Mouse (Mus musculus) spleen, adult 2 months (tissue): ENCODE measurements around the gene Zdhhc17. TPM values are rescaled to one million over a fixed set of nuclear protein-coding genes. Genes with fewer than 3 reads are reported as not detected.

ENCODE experiments used
- DNase-seq, 2 experiments: peaks; one replicate each; pipeline versions ENCODE4 v3.0.0 to v3.0.0-alpha.2; 2012 to 2021; ENCODE audit warnings: low spot score in 2 of 2, low read depth in 1 of 2
- H3K27ac ChIP-seq: fragments of 200-500 bp; 2 replicates; pipeline ENCODE4 v1.5.1; 2012; ENCODE audit warnings: low read length, inconsistent platforms; ENCODE audit not compliant: insufficient read depth
- H3K27me3 ChIP-seq: fragments of 200-500 bp; 2 replicates; pipeline ENCODE4 v1.6.1; 2012; ENCODE audit warnings: mild to moderate bottlenecking, moderate library complexity, low read length, inconsistent platforms; ENCODE audit not compliant: control insufficient read depth, insufficient read depth
- H3K36me3 ChIP-seq: fragments of 200-500 bp; 2 replicates; pipeline ENCODE4 v1.6.1; 2012; ENCODE audit warnings: mild to moderate bottlenecking, low read length, inconsistent platforms; ENCODE audit not compliant: control insufficient read depth, insufficient read depth
- H3K4me1 ChIP-seq: fragments of 200-500 bp; 2 replicates; pipeline ENCODE4 v1.6.1; 2011; ENCODE audit warnings: inconsistent platforms; ENCODE audit not compliant: control insufficient read depth, insufficient read depth, insufficient read length
- H3K4me3 ChIP-seq: fragments of 200-500 bp; 2 replicates; pipeline ENCODE4 v1.5.1; 2011; ENCODE audit warnings: mild to moderate bottlenecking, inconsistent platforms; ENCODE audit not compliant: insufficient read depth, insufficient read length; ENCODE audit errors: extremely low read depth
- CTCF ChIP-seq: fragments of 200-500 bp; IDR thresholded peaks from 2 replicates; pipeline ENCODE4 v1.5.1; 2011; ENCODE audit warnings: mild to moderate bottlenecking, inconsistent platforms; ENCODE audit not compliant: insufficient read depth, insufficient read length, insufficient replicate concordance; ENCODE audit errors: extremely low read depth
- POLR2A ChIP-seq: fragments of 200-500 bp; IDR thresholded peaks from 2 replicates; pipeline ENCODE4 v1.6.1; 2011; ENCODE audit warnings: low read depth, low read length, inconsistent platforms
- WGBS: fragments of 180-500 bp; shearing (Covaris S2); methylation state at CpG from one replicate; pipeline ENCODE4 v1.1.7; 2018; 5-methylcytosine and 5-hydroxymethylcytosine counted together
- polyA plus RNA-seq: library from polyadenylated mRNA; depleted of rRNA; stranded (reverse); fragments of >200 nt; gene quantifications from 2 replicates; pipeline ENCODE4 v1.2.3, GENCODE M21; 2012

The Zdhhc17 gene
- polyA plus RNA-seq, 1 experiment = 16.9 TPM

DNA sequence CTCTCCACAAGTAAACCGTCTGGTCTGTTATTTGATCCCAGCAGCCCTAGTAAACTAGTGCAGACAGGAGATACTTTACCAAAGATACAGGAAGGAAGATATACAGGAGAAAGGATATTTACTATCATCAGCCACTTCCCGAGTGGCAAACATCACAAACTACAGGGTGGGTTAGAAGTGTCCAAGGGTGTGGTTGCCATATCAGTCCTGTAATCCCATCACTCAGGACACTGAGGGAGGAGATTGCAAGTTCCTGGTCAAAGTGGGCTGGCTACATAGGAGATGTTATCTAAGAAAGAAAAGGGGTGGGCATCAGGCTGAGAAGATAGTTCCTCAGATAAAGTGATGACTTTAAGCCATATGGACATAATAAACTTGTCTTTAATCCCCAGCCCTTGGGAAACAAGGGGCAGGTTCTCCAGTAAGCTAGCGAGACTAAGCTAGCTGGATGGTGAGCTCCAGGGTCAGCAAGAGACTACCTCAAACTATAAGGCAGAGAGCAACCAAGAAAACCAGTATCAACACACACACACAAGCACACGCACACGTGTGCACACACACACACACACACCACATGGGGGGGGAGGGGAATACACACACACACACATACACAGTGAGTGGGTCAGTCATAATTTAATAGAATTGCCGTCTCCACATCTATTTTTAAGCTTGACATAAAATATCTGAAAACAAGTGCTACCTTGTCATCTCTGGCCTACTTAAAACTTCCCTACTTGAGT, 18.5 kb downstream of the Zdhhc17 start:
- TF ChIP-seq POLR2A (no peak), CTCF (no peak)
- Histone ChIP-seq H3K4me3 (no peak overlapping the region), H3K36me3 (no peaks in the 10 kb centered on the region), H3K4me1 (no peaks in the 10 kb centered on the region; the same call in none of the 2 replicates), H3K27ac (no peak overlapping the region), H3K27me3 (no peaks in the 10 kb centered on the region)
- WGBS = 77% methylated on average over 6 of the region's 6 CpGs
- DNase-seq = no peak

DNA sequence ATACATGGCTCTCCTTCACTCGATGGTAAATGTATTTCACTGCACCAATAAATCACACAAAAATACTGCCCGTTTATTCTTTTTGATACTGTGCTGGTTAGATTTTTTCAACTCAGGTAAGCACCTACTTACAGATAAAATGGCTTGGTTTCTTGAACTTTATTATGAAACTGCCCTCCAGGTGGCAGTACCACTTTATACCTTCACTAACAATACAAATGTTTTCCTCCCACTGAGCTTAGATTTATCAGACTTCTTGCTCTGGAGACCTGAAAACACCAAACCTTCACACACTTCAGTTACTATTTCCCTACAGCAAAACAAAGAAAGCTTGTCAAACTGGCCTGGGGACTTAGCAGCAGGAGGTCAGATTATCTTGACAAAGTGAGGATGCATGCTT, 20.2 kb downstream of the Zdhhc17 start:
- Histone ChIP-seq H3K4me3 (no peak overlapping the region), H3K36me3 (no peaks in the 10 kb centered on the region), H3K27ac (no peak overlapping the region), H3K4me1 (no peaks in the 10 kb centered on the region; the same call in 1 of the 2 replicates), H3K27me3 (no peaks in the 10 kb centered on the region)
- TF ChIP-seq CTCF (no peak), POLR2A (no peak)
- WGBS = 68% methylated on average over 2 of the region's 2 CpGs
- no peak for DNase-seq

DNA sequence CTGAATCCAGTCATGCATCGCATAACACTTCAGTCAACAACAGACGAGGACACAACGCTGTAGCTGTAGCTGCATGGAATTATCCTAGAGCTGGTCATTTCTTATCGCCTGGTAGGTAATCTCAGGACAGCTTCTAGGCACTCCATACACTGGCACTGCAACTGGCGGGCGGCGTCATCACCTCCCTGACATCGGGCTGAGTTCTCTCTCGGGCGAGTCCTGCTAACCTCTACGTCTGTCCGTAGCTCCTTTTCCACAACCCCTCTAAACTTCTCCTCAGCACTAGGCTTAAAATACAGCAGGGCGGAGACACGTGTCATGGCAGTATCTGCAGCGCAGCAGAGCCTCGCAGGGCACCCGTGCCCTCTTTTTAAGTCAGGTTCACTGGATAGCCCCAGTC, 23.3 kb downstream of the Zdhhc17 start:
- DNase-seq = no peak
- Histone ChIP-seq H3K4me1 (no peaks in the 10 kb centered on the region; the same call in 1 of the 2 replicates), H3K4me3 (no peak overlapping the region), H3K36me3 (peaks cover 3% of the 10 kb centered on the region; the same call in 1 of the 2 replicates), H3K27ac (no peak overlapping the region), H3K27me3 (no peaks in the 10 kb centered on the region)
- 94% methylated on average over 17 of the region's 17 CpGs for WGBS
- no peak for TF ChIP-seq POLR2A
- TF ChIP-seq CTCF = no peak

DNA sequence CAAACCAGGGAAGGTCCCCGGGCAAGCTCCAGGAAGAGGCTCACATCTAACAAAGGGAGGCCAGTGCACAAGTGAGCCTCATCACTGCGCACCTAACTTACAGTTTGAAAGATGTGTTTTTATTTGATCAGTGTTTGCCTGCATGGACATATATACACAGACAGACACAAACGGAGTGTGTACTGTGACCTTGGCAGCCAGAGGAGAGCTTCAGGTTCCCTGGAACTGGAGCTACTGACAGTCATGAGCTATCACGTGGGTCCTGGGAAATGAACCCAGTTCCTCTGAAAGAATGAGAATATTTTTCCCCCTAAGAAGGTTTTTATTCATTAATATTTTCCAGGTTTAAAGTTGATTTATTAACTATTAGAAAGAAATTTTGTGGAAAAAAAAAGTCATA, 27.2 kb downstream of the Zdhhc17 start:
- no peaks in the 10 kb centered on the region for H3K4me1 ChIP-seq
- 96% methylated on average over 4 of the region's 4 CpGs for WGBS
- no peak for DNase-seq
- peaks cover 11% of the 10 kb centered on the region for H3K36me3 ChIP-seq
- H3K27me3 ChIP-seq = no peaks in the 10 kb centered on the region
- H3K4me3 ChIP-seq = no peak overlapping the region
- H3K27ac ChIP-seq = no peak overlapping the region
- no peak for TF ChIP-seq POLR2A
- TF ChIP-seq CTCF = no peak

DNA sequence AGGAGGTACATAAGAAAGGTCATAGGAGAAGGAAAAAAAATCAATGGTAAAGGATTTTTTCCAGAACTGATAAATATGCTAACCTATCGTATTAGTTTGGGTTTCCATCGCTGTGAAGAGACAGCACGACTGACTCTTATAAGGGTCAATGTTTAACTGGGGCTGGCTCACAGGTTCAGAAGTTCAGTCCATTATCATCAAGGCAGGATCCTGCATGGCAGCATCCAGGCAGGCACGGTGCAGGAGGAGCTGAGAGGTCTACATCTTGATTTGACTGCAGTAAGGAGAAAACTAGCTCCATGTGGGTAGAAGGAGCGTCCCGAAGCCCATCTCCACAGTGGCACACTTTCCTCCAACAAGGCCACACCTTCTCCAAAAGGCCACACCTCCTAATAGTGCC, 29.5 kb downstream of the Zdhhc17 start:
- Histone ChIP-seq H3K36me3 (peaks cover 12% of the 10 kb centered on the region), H3K4me1 (no peaks in the 10 kb centered on the region), H3K4me3 (no peak overlapping the region), H3K27me3 (no peaks in the 10 kb centered on the region), H3K27ac (no peak overlapping the region)
- no peak for DNase-seq
- no peak for TF ChIP-seq POLR2A
- TF ChIP-seq CTCF = no peak
- 92% methylated on average over 6 of the region's 6 CpGs for WGBS

DNA sequence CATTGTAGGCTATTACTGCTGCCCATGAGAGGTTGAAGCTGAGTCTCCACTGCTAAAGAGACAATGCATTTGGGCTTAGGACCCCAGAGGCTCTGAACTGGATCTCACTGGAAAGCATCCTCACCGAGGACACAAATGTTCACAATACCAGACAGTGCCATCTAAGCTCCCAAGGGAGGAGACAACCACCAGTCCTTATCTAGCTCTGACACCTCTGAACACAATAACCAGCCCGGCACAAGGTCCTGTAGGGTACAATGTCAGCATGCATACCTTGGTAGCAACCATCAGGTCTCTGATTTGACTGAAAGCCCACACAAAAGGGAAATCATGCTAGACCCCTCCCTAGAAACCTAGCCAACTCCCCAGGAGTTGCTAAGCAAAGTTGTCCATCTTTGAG, 30.5 kb downstream of the Zdhhc17 start:
- WGBS = 86% methylated on average over 2 of the region's 2 CpGs
- no peak overlapping the region for H3K27ac ChIP-seq
- no peaks in the 10 kb centered on the region for H3K27me3 ChIP-seq
- TF ChIP-seq CTCF = no peak
- TF ChIP-seq POLR2A = no peak
- no peaks in the 10 kb centered on the region for H3K4me1 ChIP-seq
- DNase-seq = no peak
- H3K36me3 ChIP-seq = peaks cover 12% of the 10 kb centered on the region
- no peak overlapping the region for H3K4me3 ChIP-seq

DNA sequence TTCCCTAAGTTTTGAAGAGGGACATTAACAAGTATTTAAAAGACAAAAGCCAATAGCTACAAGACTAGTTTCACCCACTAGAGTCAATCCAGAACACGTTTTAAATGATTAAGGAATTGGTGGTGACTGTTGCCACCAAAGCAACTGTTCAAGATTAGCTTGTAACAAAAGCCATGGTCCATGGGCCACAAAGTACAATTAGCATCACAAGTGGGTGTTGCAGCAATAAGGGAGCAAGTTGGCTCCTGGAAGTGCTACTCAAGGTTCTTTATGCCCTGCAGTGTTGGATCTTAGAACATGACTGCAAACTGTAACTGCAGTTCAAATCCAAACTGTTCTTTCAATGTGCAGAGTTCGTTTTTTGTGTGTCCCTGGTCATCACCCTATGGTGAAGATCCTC, 32.6 kb downstream of the Zdhhc17 start:
- Histone ChIP-seq H3K27ac (no peak overlapping the region), H3K36me3 (peaks cover 17% of the 10 kb centered on the region), H3K4me1 (no peaks in the 10 kb centered on the region), H3K27me3 (no peaks in the 10 kb centered on the region), H3K4me3 (no peak overlapping the region)
- WGBS = 75% methylated on average over 2 of the region's 2 CpGs
- DNase-seq = no peak
- TF ChIP-seq CTCF = no peak
- no peak for TF ChIP-seq POLR2A
